Mouse (Mus musculus) ES-E14 (cell line): ENCODE measurements at regions not wholly inside any gene's neighbourhood (a gene's known extent, or its start where the extent isn't known, plus 50 kb on each side); places are given as distances from the start of the nearest gene placed in this dataset.

Experiments used
- DNase-seq: peaks from one replicate; pipeline ENCODE4 v3.0.0-alpha.2; 2013; ENCODE audit warnings: low read depth, low spot score
- H3K27ac ChIP-seq: 2 replicates; pipeline ENCODE4 v1.5.1; 2012; ENCODE audit warnings: low read depth, mild to moderate bottlenecking, low read length, moderate library complexity, mixed read lengths; ENCODE audit not compliant: poor library complexity, insufficient read depth, severe bottlenecking
- H3K36me3 ChIP-seq: 2 replicates; pipeline ENCODE4 v1.6.1; 2012; ENCODE audit warnings: mild to moderate bottlenecking, low read length, moderate library complexity, mixed read lengths; ENCODE audit not compliant: control insufficient read depth, poor library complexity, insufficient read depth, severe bottlenecking
- H3K4me1 ChIP-seq, 2 experiments: fragments of 150-350 bp in 1 of 2; sonication (generic) in 1 of 2; 2 replicates each; pipeline ENCODE4 v1.6.1; 2012; ENCODE audit warnings: low read length in 2 of 2, mild to moderate bottlenecking in 1 of 2, mixed read lengths in 1 of 2; ENCODE audit not compliant: control insufficient read depth in 2 of 2, insufficient read depth in 2 of 2, poor library complexity in 1 of 2
- H3K4me3 ChIP-seq, 2 experiments: fragments of 150-350 bp in 1 of 2; sonication (generic) in 1 of 2; 2 replicates each; pipeline ENCODE4 v1.5.1; 2012; ENCODE audit warnings: low read length in 2 of 2, low read depth in 1 of 2, mild to moderate bottlenecking in 1 of 2, mixed read lengths in 1 of 2; ENCODE audit not compliant: insufficient read depth in 1 of 2, poor library complexity in 1 of 2, severe bottlenecking in 1 of 2
- H3K9ac ChIP-seq: 2 replicates; pipeline ENCODE4 v1.6.1; 2012; ENCODE audit warnings: low read depth, mild to moderate bottlenecking, low read length, mixed read lengths; ENCODE audit not compliant: poor library complexity, insufficient read depth, severe bottlenecking
- H3K9me3 ChIP-seq: fragments of 150-350 bp; sonication (generic); 2 replicates; pipeline ENCODE4 v1.6.1; 2012; ENCODE audit warnings: low read depth, mild to moderate bottlenecking, low read length; ENCODE audit not compliant: control insufficient read depth, insufficient read depth
- CHD2 ChIP-seq: IDR thresholded peaks from 2 replicates; pipeline ENCODE4 v1.6.1; 2014; ENCODE audit warnings: mild to moderate bottlenecking, low read depth, low read length, inconsistent platforms
- HCFC1 ChIP-seq: IDR thresholded peaks from 2 replicates; pipeline ENCODE4 v1.6.1; 2012; ENCODE audit warnings: low read length, inconsistent platforms, borderline replicate concordance; ENCODE audit not compliant: insufficient read depth
- MAFK ChIP-seq: IDR thresholded peaks from 2 replicates; pipeline ENCODE4 v1.6.1; 2014; ENCODE audit warnings: mild to moderate bottlenecking, low read depth, low read length, inconsistent platforms; ENCODE audit not compliant: insufficient read depth
- ZC3H11A ChIP-seq: IDR thresholded peaks from 2 replicates; pipeline ENCODE4 v1.6.1; 2012; ENCODE audit warnings: low read depth, mild to moderate bottlenecking, inconsistent platforms, low read length, borderline replicate concordance
- ZNF384 ChIP-seq: IDR thresholded peaks from 2 replicates; pipeline ENCODE4 v1.6.1; 2012; ENCODE audit warnings: low read depth, low read length, inconsistent platforms
- in situ Hi-C, 2 experiments: fragments of 600-800 bp; cut with MboI; formaldehyde crosslinking; loops; one replicate each; pipeline ENCODE4 v1.15.1; 2025; ENCODE audit warnings: low sequenced_read_pairs in 2 of 2, inconsistent platforms in 1 of 2; ENCODE audit not compliant: unreplicated experiment in 2 of 2

DNA sequence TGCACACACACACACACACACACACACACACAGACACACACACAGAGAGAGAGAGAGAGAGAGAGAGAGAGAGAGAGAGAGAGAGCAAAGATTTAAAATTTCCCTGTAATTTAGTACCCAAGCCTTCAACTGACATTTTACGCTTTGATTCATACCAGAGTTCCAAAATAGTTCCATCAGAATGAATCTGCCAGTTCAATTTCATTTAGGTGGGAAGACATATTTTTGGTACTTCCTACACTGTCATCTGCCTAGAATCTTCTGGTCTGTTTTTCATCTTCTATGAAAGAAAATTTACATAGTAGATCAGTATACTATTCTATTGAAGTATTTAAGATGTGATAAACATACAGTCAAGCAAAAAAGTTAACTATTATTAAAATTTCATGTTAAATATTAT, 1177.4 kb downstream of the Zpld1 start:
- no peaks in the 10 kb centered on the region for H3K4me1 ChIP-seq
- H3K9ac ChIP-seq = no peak overlapping the region
- no peak for DNase-seq
- H3K36me3 ChIP-seq = no peaks in the 10 kb centered on the region
- no peak overlapping the region for H3K27ac ChIP-seq
- no peaks in the 10 kb centered on the region for H3K9me3 ChIP-seq
- no peak for TF ChIP-seq ZC3H11A
- no peak for TF ChIP-seq MAFK
- TF ChIP-seq CHD2 = no peak
- no peak overlapping the region for H3K4me3 ChIP-seq
- in situ Hi-C loops = no loop called here

DNA sequence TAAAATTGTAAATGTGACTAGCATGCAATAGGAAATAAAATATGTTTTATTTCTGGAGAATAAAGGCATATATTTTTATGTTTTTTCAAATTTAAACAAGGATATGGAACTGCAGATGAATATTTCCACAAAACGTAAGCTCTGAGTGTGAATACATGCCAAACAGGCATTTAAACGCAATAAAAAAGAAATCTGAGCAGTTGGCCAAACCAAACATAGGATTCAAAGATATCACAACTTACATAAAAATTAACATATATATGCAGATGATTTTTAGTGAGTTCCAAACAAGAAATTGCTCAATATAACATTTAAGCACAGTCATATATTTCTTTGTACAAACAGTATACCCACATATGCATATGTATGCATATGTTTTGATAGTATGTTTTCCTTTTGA, 1199.1 kb downstream of the Zpld1 start:
- DNase-seq = no peak
- Histone ChIP-seq H3K9ac (no peak overlapping the region), H3K4me3 (no peak overlapping the region), H3K9me3 (no peaks in the 10 kb centered on the region), H3K27ac (no peak overlapping the region), H3K4me1 (no peaks in the 10 kb centered on the region), H3K36me3 (no peaks in the 10 kb centered on the region)
- in situ Hi-C loops = no loop called here
- no peak for TF ChIP-seq MAFK
- no peak for TF ChIP-seq CHD2
- no peak for TF ChIP-seq ZNF384
- no peak for TF ChIP-seq HCFC1
- no peak for TF ChIP-seq ZC3H11A

DNA sequence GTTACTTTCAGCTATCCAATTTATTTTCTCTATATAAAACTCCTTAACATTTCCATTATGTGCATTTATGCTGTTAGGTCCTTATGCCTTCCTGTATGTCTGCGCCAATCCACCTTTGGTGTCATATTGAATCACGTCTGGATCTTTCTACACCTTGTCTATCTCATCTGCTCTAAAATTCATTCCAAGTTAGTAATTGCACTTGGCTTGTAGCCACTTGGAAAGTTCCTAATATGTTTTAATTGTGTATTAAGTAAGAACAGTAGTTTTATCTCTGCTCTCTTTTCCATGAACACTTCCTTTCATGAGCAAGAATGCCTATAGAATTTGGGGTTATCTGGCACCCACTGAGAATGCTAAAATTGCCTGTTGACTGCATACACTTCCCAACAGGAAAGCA, 1205.6 kb downstream of the Zpld1 start:
- H3K4me3 ChIP-seq = no peak overlapping the region
- H3K4me1 ChIP-seq = no peaks in the 10 kb centered on the region
- H3K36me3 ChIP-seq = no peaks in the 10 kb centered on the region
- no peaks in the 10 kb centered on the region for H3K9me3 ChIP-seq
- no peak for DNase-seq
- in situ Hi-C loops = no loop called here
- H3K27ac ChIP-seq = no peak overlapping the region
- TF ChIP-seq HCFC1 (no peak), MAFK (no peak), ZC3H11A (no peak), CHD2 (no peak), ZNF384 (no peak)
- no peak overlapping the region for H3K9ac ChIP-seq

DNA sequence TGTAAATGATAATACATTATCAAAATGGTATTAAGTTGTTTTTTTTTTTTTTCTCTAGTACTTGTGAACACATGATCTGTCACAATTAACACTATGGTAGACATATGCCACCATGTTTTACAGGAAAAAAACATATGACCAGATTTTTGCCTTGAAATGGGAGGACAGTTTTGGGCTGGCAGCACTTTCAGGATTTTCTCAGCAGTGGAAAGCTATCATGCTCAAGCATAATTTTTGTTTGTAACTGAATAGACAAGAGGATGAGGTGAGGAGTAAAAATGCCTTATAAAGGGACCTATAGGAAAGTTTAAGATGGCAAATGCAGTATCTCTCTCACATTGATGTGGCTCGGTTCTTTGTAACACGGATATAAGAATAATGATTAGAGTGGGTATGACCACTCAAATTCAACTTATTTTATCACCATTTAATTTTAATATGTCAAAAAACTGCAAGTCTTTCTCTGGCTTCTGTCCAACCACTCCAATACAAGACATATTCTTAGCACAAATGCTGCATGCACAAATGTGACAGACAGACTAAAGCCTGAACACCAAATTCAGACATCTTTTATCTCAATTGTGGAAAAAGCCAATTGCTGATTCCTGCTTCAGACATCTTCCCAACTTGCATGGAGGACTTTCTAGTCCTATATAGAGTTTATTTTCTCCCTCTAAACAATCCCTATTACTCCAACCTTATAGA, 1206.6 kb downstream of the Zpld1 start:
- H3K9ac ChIP-seq = no peak overlapping the region
- DNase-seq = no peak
- no peaks in the 10 kb centered on the region for H3K9me3 ChIP-seq
- no peaks in the 10 kb centered on the region for H3K36me3 ChIP-seq
- no peak overlapping the region for H3K27ac ChIP-seq
- H3K4me3 ChIP-seq = no peak overlapping the region
- H3K4me1 ChIP-seq = no peaks in the 10 kb centered on the region
- TF ChIP-seq HCFC1 (no peak), ZC3H11A (no peak), MAFK (no peak), CHD2 (no peak), ZNF384 (no peak)
- in situ Hi-C loops = no loop called here

DNA sequence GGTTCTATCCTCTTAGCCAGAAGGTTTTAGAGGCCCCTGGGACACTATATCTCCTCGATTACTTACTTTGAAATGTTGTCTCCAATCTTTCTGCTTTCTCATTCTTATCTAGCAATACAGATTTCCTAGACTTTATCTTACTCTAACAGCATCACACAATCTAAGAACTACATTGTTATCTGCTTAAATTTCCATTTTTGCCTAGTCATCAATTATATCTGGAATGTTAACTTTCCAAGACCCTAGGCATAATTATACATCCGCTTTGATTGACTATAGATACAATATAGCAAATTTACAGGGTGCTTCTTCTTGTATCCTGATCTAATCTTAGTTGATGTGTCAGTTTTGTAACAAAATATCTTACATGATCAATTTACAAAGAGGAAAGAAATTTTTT, 1217.3 kb downstream of the Zpld1 start:
- H3K36me3 ChIP-seq = no peaks in the 10 kb centered on the region
- peak; percentile 66; the same call in 1 of the 2 replicates for TF ChIP-seq MAFK
- no peak for TF ChIP-seq HCFC1
- no peaks in the 10 kb centered on the region for H3K4me1 ChIP-seq
- H3K4me3 ChIP-seq = no peak overlapping the region
- DNase-seq = no peak
- no peak overlapping the region for H3K27ac ChIP-seq
- no peak overlapping the region for H3K9ac ChIP-seq
- in situ Hi-C loops = no loop called here
- no peaks in the 10 kb centered on the region for H3K9me3 ChIP-seq
